Mouse (Mus musculus) ES-Bruce4 (cell line): ENCODE measurements at regions not wholly inside any gene's neighbourhood (a gene's known extent, or its start where the extent isn't known, plus 50 kb on each side); places are given as distances from the start of the nearest gene placed in this dataset.
A peak's percentile ranks its signal among the peaks of the same experiment; 100 is the strongest.

ENCODE experiments used
- H3K27ac ChIP-seq: 2 replicates; pipeline ENCODE4 v1.5.1; 2012; ENCODE audit warnings: low read length, inconsistent platforms; ENCODE audit not compliant: insufficient read depth
- H3K27me3 ChIP-seq: 2 replicates; pipeline ENCODE4 v1.6.1; 2012; ENCODE audit warnings: mild to moderate bottlenecking, low read length, inconsistent platforms; ENCODE audit not compliant: control insufficient read depth, poor library complexity, insufficient read depth, severe bottlenecking
- H3K36me3 ChIP-seq: 2 replicates; pipeline ENCODE4 v1.6.1; 2012; ENCODE audit warnings: inconsistent platforms, mild to moderate bottlenecking, low read length, moderate library complexity; ENCODE audit not compliant: control insufficient read depth, poor library complexity, insufficient read depth, severe bottlenecking
- H3K4me1 ChIP-seq: one replicate; pipeline ENCODE4 v1.8.1; 2011; ENCODE audit warnings: low read length; ENCODE audit not compliant: control insufficient read depth, insufficient read depth
- H3K4me3 ChIP-seq: 2 replicates; pipeline ENCODE4 v1.5.1; 2011; ENCODE audit warnings: low read depth, mild to moderate bottlenecking, low read length
- H3K9ac ChIP-seq: 2 replicates; pipeline ENCODE4 v1.6.1; 2012; ENCODE audit warnings: low read depth, mild to moderate bottlenecking, inconsistent platforms; ENCODE audit not compliant: poor library complexity, severe bottlenecking
- H3K9me3 ChIP-seq: replicated peaks from 2 replicates; pipeline ENCODE4 v1.6.1; 2012; ENCODE audit warnings: mild to moderate bottlenecking, low read length, inconsistent platforms; ENCODE audit not compliant: control insufficient read depth, poor library complexity, insufficient read depth, severe bottlenecking
- CTCF ChIP-seq: IDR thresholded peaks from one replicate; pipeline ENCODE4 v1.8.1; 2011; ENCODE audit warnings: low read depth, low read length
- EP300 ChIP-seq: IDR thresholded peaks from 2 replicates; pipeline ENCODE4 v1.6.1; 2011; ENCODE audit warnings: low read depth, low read length; ENCODE audit not compliant: insufficient read depth
- POLR2A ChIP-seq: IDR thresholded peaks from one replicate; pipeline ENCODE4 v1.8.1; 2011; ENCODE audit warnings: low read length; ENCODE audit not compliant: insufficient read depth

DNA sequence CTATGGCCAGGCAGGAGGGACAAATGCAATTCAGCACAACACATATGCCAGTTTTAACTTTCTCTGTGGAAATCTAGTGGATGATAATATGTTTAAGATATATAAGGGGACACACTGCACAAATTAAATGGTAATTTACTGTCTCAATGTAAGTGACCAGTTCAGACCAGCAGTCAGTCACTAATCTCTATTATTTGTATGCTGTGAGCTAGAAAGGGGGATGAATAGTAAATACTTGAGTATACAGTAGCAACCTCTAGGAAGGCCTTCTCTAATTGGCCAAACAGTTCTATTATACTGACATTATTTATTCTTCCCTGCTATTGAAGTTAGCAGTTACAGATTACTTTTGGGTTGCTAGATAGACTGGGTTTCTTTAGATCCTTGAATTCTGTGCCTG is 391.2 kb downstream of the Fign start:
- no peaks in the 10 kb centered on the region for H3K36me3 ChIP-seq
- H3K4me1 ChIP-seq, result no peaks in the 10 kb centered on the region
- H3K27me3 ChIP-seq, result no peaks in the 10 kb centered on the region
- H3K9me3 ChIP-seq, result no peaks in the 10 kb centered on the region
- TF ChIP-seq EP300 (no peak), POLR2A (no peak), CTCF (no peak)
- H3K9ac ChIP-seq, result no peak overlapping the region
- H3K4me3 ChIP-seq, result no peak overlapping the region
- no peak overlapping the region for H3K27ac ChIP-seq

DNA sequence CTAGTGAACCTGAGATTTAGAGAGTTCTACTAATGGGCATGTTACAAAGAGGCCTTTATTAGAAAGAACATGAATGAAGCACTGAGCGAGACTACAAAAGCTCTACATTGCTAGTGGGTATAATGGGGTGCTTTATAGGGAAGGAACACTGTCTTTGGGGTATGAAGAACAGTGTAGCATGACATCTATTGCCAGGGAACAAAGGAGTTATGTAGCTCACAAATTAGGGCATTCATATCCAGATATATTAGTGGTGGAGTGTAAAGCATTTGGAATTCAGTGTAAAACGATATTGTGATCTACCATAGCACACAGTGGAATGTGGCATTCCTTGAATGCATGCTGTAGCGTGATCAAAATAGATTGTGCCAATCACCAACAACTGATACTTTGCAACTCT is 391.7 kb downstream of the Fign start:
- TF ChIP-seq EP300, result no peak
- TF ChIP-seq CTCF, result no peak
- TF ChIP-seq POLR2A, result no peak

GRCm38 (mm10) chr2:63702333-63703096 is 395.3 kb downstream of the Fign start:
- peak overlapping the region; percentile 14 for H3K4me3 ChIP-seq
- H3K27me3 ChIP-seq, result no peaks in the 10 kb centered on the region
- TF ChIP-seq EP300 (no peak), POLR2A (no peak), CTCF (no peak)
- no peak overlapping the region for H3K9ac ChIP-seq
- no peaks in the 10 kb centered on the region for H3K4me1 ChIP-seq
- H3K36me3 ChIP-seq, result no peaks in the 10 kb centered on the region
- no peaks in the 10 kb centered on the region for H3K9me3 ChIP-seq
- no peak overlapping the region for H3K27ac ChIP-seq

More for the DNA sequence above, 391.7 kb downstream of the Fign start:
- Histone ChIP-seq H3K4me3 (no peak overlapping the region), H3K4me1 (no peaks in the 10 kb centered on the region), H3K36me3 (no peaks in the 10 kb centered on the region), H3K27me3 (no peaks in the 10 kb centered on the region), H3K9ac (no peak overlapping the region), H3K9me3 (no peaks in the 10 kb centered on the region), H3K27ac (no peak overlapping the region)

GRCm38 (mm10) chr2:63701861-63702260 is 396.0 kb downstream of the Fign start:
- Histone ChIP-seq H3K4me3 (no peak overlapping the region), H3K36me3 (no peaks in the 10 kb centered on the region), H3K9me3 (no peaks in the 10 kb centered on the region), H3K4me1 (no peaks in the 10 kb centered on the region), H3K9ac (no peak overlapping the region), H3K27ac (no peak overlapping the region), H3K27me3 (no peaks in the 10 kb centered on the region)
- TF ChIP-seq POLR2A (no peak), EP300 (no peak), CTCF (no peak)

DNA sequence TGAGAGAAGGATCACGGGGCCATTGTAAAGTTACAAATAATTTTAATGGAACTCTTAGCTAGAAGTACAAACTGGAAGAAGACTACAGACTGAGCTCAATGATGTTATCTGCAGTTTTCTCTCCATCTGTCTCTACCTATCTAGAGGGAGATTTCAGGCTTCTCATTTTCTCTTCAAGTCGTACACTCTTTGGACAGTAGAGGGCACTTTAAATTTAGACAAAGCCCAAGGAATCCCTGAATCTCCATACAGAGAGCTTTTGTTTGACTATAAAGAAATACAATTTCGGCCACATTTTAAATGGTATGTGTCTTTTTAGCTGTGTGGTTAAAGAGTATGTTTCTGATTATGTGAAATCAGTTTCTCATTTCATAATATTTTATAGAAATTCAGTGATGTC is 397.6 kb downstream of the Fign start:
- Histone ChIP-seq H3K9me3 (no peaks in the 10 kb centered on the region), H3K4me3 (no peak overlapping the region), H3K4me1 (no peaks in the 10 kb centered on the region), H3K27me3 (no peaks in the 10 kb centered on the region), H3K27ac (no peak overlapping the region), H3K9ac (no peak overlapping the region), H3K36me3 (no peaks in the 10 kb centered on the region)
- TF ChIP-seq CTCF (no peak), EP300 (no peak)

- H3K4me1 ChIP-seq, result peaks cover 1% of the 10 kb centered on the region
- no peaks in the 10 kb centered on the region for H3K9me3 ChIP-seq
- H3K27me3 ChIP-seq, result no peaks in the 10 kb centered on the region
- no peak overlapping the region for H3K9ac ChIP-seq
- H3K27ac ChIP-seq, result no peak overlapping the region
- TF ChIP-seq CTCF (no peak), EP300 (no peak), POLR2A (no peak)
- no peak overlapping the region for H3K4me3 ChIP-seq
- no peaks in the 10 kb centered on the region for H3K36me3 ChIP-seq
These were observed 428.1 kb downstream of the Fign start for GRCm38 (mm10) chr2:63669700-63670099.
